Mouse (Mus musculus) lung, embryonic 14.5 days (tissue): ENCODE results near the gene Pex12. TPM values are rescaled to one million over a fixed set of nuclear protein-coding genes. Genes with fewer than 3 reads are reported as not detected.
A peak's percentile ranks its signal among the peaks of the same experiment; 100 is the strongest.

Experiments
- ATAC-seq: fragments of 200-750 bp; cut with Nextera tagmentation; 2 replicates; pipeline ENCODE4 v1.8.0; 2017; ENCODE audit warnings: mild to moderate bottlenecking, moderate TSS enrichment, moderate library complexity; ENCODE audit not compliant: insufficient read depth
- DNase-seq: peaks from one replicate; pipeline ENCODE4 v3.0.0-alpha.2; 2015
- H3K27ac ChIP-seq: fragments of 300-500 bp; sonication (generic); 2 replicates; pipeline ENCODE4 v1.5.1; 2014; ENCODE audit warnings: low read depth, mild to moderate bottlenecking, moderate library complexity
- H3K27me3 ChIP-seq: fragments of 300-500 bp; sonication (generic); 2 replicates; pipeline ENCODE4 v1.6.1; 2014; ENCODE audit warnings: low read length, control low read depth; ENCODE audit not compliant: insufficient read depth
- H3K36me3 ChIP-seq: fragments of 300-500 bp; sonication (generic); 2 replicates; pipeline ENCODE4 v1.6.1; 2014; ENCODE audit warnings: control low read depth; ENCODE audit not compliant: insufficient read depth
- H3K4me1 ChIP-seq: fragments of 300-500 bp; sonication (generic); 2 replicates; pipeline ENCODE4 v1.6.1; 2014; ENCODE audit warnings: antibody characterized with exemption, control low read depth; ENCODE audit not compliant: insufficient read depth
- H3K4me2 ChIP-seq: fragments of 300-500 bp; sonication (generic); 2 replicates; pipeline ENCODE4 v1.6.1; 2014; ENCODE audit warnings: mild to moderate bottlenecking
- H3K4me3 ChIP-seq: fragments of 300-500 bp; sonication (generic); 2 replicates; pipeline ENCODE4 v1.5.1; 2014; ENCODE audit warnings: low read depth, low read length
- H3K9ac ChIP-seq: fragments of 300-500 bp; sonication (generic); 2 replicates; pipeline ENCODE4 v1.6.1; 2014
- H3K9me3 ChIP-seq: fragments of 300-500 bp; sonication (generic); 2 replicates; pipeline ENCODE4 v1.6.1; 2016; ENCODE audit warnings: low read depth, low read length, control low read depth
- CTCF ChIP-seq: IDR thresholded peaks from 2 replicates; pipeline ENCODE4 v1.5.1; 2016; ENCODE audit warnings: antibody characterized with exemption, low read depth
- WGBS: fragments of 180-500 bp; shearing (Covaris S2); extraction: QIAGEN DNeasy Blood & Tissue Kit; methylation state at CpG from one replicate; pipeline ENCODE4 v1.1.7; 2014; 5-methylcytosine and 5-hydroxymethylcytosine counted together
- polyA plus RNA-seq: library from polyadenylated mRNA; unstranded; fragments of >200 nt; fragmentation: Nextera tagmentation; extraction: Ambion mirVana; gene quantifications from 2 replicates; pipeline ENCODE4 v1.2.1, GENCODE M21; 2014

Pex12 gene
- polyA plus RNA-seq, 1 experiment from 2014 or later, result 12.8 TPM

DNA sequence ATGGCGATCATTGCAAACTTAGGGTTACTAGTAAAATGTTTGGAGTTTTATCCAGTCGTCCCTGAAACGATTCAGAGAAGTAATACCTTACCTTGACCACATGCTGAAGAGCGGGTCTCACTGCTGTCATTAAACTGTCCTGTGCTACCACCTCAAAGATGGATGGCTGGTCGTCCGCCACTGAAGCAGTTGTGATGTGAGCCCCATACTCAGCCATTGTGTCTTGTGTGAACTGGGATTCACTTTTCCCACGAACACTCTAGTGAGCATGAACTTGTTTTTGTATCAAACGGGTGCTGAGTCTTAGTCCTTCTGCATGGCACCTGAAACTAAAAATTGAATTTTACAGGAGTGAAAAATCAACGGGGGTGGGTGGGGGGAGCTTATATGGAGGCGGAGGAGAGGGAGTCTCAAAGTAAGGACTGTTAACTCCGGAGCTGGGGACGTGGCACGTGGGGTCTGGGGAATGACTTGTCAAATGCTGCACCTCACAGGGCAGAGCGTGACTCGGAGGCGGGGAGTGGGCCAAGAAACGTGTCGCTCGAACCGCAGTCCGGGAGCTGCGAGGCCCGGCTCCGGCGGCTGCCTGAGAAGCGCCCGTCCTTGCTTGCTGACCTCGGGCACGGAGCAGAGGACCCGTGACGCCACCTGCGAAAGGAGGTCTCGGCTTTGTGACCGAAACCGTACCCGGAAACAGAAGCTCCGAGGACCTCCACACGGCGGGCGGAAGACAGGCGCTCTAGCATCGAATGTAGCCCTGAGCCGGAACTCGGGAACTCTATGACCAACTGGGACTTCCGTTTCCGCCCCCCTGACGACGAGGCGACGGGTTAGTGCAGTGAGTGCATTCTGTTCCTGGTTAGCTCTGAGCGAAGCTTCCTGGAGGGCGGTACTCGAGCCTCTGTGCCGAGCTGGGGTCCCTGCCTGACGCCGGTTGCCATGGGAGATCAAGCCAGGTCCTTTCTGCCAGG lies 3.9 kb downstream of the Pex12 start, which contains the start of gene Ap2b1:
Gene Ap2b1, plus strand, starts transcription at position 800 of the 971 bp plus-strand sequence.
- peak; percentile 97 for DNase-seq
- Histone ChIP-seq H3K4me3 (peak within 1 kb of the TSS; percentile 74), H3K36me3 (peaks cover 32% of the 10 kb centered on the region), H3K4me2 (peak within 1 kb of the TSS; percentile 94), H3K4me1 (no peaks in the 10 kb centered on the region), H3K9me3 (no peaks in the 10 kb centered on the region), H3K27me3 (no peaks in the 10 kb centered on the region), H3K27ac (peak within 1 kb of the TSS; percentile 92), H3K9ac (peak within 1 kb of the TSS; percentile 69)
- TF ChIP-seq CTCF, result no peak
- ATAC-seq, result peak; percentile 93
- 2% methylated on average over 56 of the region's 56 CpGs for WGBS

DNA sequence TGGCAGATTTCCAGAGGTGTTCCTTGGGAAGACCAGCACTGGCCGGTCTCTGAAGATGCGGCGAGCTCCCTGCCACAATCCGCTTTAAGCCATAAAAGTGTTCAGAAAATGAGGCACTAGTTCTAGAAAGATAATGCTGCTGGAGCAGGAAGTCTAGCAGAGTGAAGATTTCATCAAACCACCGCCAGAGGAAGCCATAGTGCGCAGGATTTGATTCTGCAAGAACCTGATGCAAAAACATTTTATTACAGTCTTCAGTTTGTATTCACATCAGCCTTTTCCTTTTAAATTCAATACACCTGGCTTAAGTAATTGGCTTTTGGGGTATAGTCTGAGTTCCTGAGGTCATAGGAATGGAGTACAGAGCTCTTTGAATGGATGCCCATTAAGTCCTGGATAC lies 4.6 kb downstream of the Pex12 start:
- no peak for TF ChIP-seq CTCF
- H3K36me3 ChIP-seq, result peaks cover 32% of the 10 kb centered on the region
- WGBS, result 73% methylated on average over 6 of the region's 6 CpGs
- DNase-seq (no peak), ATAC-seq (no peak)
- peak overlapping the region; percentile 94 for H3K4me2 ChIP-seq
- peak overlapping the region; percentile 69; the same call in 1 of the 2 replicates for H3K9ac ChIP-seq
- no peak overlapping the region for H3K27ac ChIP-seq
- H3K27me3 ChIP-seq, result no peaks in the 10 kb centered on the region
- peak overlapping the region; percentile 74 for H3K4me3 ChIP-seq
- no peaks in the 10 kb centered on the region for H3K9me3 ChIP-seq
- no peaks in the 10 kb centered on the region for H3K4me1 ChIP-seq

- no peak overlapping the region for H3K9ac ChIP-seq
- H3K27me3 ChIP-seq, result no peaks in the 10 kb centered on the region
- H3K4me1 ChIP-seq, result no peaks in the 10 kb centered on the region
- H3K27ac ChIP-seq, result no peak overlapping the region
- H3K9me3 ChIP-seq, result no peaks in the 10 kb centered on the region
- no peak for TF ChIP-seq CTCF
- peak overlapping the region; percentile 88; the same call in 1 of the 2 replicates for H3K4me2 ChIP-seq
- H3K4me3 ChIP-seq, result no peak overlapping the region
- WGBS, result 90% methylated on average over 2 of the region's 2 CpGs
- DNase-seq (no peak), ATAC-seq (no peak)
- peaks cover 32% of the 10 kb centered on the region for H3K36me3 ChIP-seq
Observed at GRCm38 (mm10) chr11:83294133-83294532, 8.3 kb downstream of the Pex12 start.

DNA sequence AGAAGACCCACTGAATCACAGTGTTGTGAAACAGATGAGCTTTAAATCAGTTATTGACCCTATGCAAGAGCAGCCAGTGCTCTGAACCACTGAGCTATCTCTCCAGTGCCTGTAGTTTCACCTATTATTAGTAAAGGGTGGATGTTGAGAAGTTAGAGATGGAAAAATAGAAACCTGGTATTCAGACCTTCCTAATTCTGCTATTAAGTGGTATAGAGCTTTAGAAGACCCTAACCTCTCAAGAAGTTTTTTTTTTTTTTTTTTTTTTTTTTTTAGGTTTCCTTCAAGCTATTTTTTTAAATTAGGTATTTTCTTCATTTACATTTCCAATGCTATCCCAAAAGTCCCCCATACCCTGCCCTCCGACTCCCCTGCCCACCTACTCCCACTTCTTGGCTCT lies 9.2 kb downstream of the Pex12 start:
- Histone ChIP-seq H3K4me3 (peak overlapping the region; percentile 68), H3K9ac (peak overlapping the region; percentile 83; the same call in 1 of the 2 replicates), H3K27me3 (no peaks in the 10 kb centered on the region), H3K4me2 (peak overlapping the region; percentile 88), H3K9me3 (no peaks in the 10 kb centered on the region), H3K27ac (no peak overlapping the region), H3K36me3 (peaks cover 32% of the 10 kb centered on the region), H3K4me1 (no peaks in the 10 kb centered on the region)
- 82% methylated on average over 1 of the region's 1 CpGs for WGBS
- ATAC-seq (no peak), DNase-seq (no peak)
- TF ChIP-seq CTCF, result no peak

- Histone ChIP-seq H3K4me3 (peak overlapping the region; percentile 68), H3K27me3 (no peaks in the 10 kb centered on the region), H3K9me3 (no peaks in the 10 kb centered on the region), H3K27ac (no peak overlapping the region), H3K4me2 (peak overlapping the region; percentile 88), H3K4me1 (no peaks in the 10 kb centered on the region), H3K36me3 (peaks cover 29% of the 10 kb centered on the region), H3K9ac (peak overlapping the region; percentile 83)
- ATAC-seq, result no peak
- 0% methylated on average over 5 of the region's 5 CpGs for WGBS
- no peak for DNase-seq
- TF ChIP-seq CTCF, result no peak
Observed at GRCm38 (mm10) chr11:83292251-83292587, 10.2 kb downstream of the Pex12 start.

DNA sequence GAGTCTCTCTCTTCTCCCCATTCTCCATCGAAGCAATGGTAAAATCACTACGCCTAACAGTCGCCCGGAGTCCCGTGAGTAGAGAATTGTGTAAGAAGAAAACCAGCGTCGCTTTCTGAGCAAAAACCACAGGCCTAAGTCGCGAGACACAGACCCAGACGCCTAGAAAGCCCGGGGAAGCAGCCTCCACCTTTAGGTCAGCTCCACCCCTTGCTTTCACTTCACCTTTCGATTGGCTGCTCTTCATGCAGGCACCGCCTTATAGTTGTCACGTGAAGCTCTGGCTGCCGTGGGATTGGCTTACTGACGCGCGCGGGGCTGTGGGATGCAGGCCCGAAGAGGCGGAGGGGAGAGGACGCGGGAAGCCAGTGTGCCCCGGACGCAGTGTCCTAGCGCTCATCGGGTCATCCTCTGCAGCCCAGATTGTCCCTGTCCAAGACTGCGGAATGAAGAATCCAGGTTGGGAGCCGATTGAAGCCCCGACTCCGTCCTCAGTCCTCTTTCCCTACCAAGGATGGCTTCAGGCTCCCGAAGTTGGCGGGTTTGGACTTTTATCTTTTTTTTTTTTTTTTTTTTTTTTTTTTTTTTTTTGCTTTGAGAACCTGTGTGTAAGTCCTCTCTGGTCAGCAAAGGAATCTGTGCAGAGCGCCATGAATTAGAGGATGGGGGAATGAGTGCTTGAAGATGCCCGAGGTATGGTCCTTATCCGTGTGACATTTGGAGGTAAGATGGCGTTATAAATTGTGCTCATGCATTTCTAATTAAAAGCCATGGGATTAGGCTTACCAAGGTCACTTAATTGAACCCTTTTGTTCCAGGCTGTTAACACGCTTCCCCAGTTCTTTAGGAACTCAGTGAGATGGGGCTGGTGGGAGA lies 10.8 kb downstream of the Pex12 start:
- Histone ChIP-seq H3K4me1 (no peaks in the 10 kb centered on the region), H3K4me3 (peak overlapping the region; percentile 68), H3K4me2 (peak overlapping the region; percentile 88), H3K9ac (peak overlapping the region; percentile 83), H3K27me3 (no peaks in the 10 kb centered on the region), H3K36me3 (peaks cover 23% of the 10 kb centered on the region), H3K9me3 (no peaks in the 10 kb centered on the region), H3K27ac (peak overlapping the region; percentile 84)
- DNase-seq (peak; percentile 98), ATAC-seq (peak; percentile 100)
- under 1% methylated on average over 38 of the region's 38 CpGs for WGBS
- TF ChIP-seq CTCF, result no peak
